Mouse (Mus musculus) neural tube, embryonic 12.5 days (tissue): ENCODE results near the gene Pon2. TPM values are rescaled to one million over a fixed set of nuclear protein-coding genes. Genes with fewer than 3 reads are reported as not detected.
"Not testable (repeated sequence)": the region's sequence is repeated elsewhere in the genome, so short reads cannot be mapped to it uniquely, and the experiment has no call there.

Experiments used
- ATAC-seq: fragments of 200-750 bp; cut with Nextera tagmentation; 2 replicates; pipeline ENCODE4 v1.8.0; 2017; ENCODE audit warnings: low read depth, mild to moderate bottlenecking, moderate TSS enrichment, moderate library complexity; ENCODE audit not compliant: low FRiP score
- H3K27ac ChIP-seq: fragments of 300-500 bp; sonication (generic); 2 replicates; pipeline ENCODE4 v1.5.1; 2016
- H3K27me3 ChIP-seq: fragments of 300-500 bp; sonication (generic); replicated peaks from 2 replicates; pipeline ENCODE4 v1.6.1; 2016; ENCODE audit warnings: mild to moderate bottlenecking
- H3K36me3 ChIP-seq: fragments of 300-500 bp; sonication (generic); 2 replicates; pipeline ENCODE4 v1.6.1; 2016; ENCODE audit warnings: mild to moderate bottlenecking
- H3K4me1 ChIP-seq: fragments of 300-500 bp; sonication (generic); 2 replicates; pipeline ENCODE4 v1.6.1; 2016
- H3K4me2 ChIP-seq: fragments of 300-500 bp; sonication (generic); replicated peaks from 2 replicates; pipeline ENCODE4 v1.6.1; 2016; ENCODE audit warnings: mild to moderate bottlenecking
- H3K4me3 ChIP-seq: fragments of 300-500 bp; sonication (generic); 2 replicates; pipeline ENCODE4 v1.5.1; 2016
- H3K9ac ChIP-seq: fragments of 300-500 bp; sonication (generic); 2 replicates; pipeline ENCODE4 v1.6.1; 2016; ENCODE audit warnings: mild to moderate bottlenecking
- H3K9me3 ChIP-seq: fragments of 300-500 bp; sonication (generic); 2 replicates; pipeline ENCODE4 v1.6.1; 2016; ENCODE audit warnings: mild to moderate bottlenecking
- WGBS: fragments of 180-500 bp; shearing (Covaris S2); methylation state at CpG from one replicate; pipeline ENCODE4 v1.1.7; 2016; 5-methylcytosine and 5-hydroxymethylcytosine counted together
- polyA plus RNA-seq: library from polyadenylated mRNA; unstranded; fragments of >200 nt; fragmentation: Nextera tagmentation; extraction: Ambion mirVana; gene quantifications from 2 replicates; pipeline ENCODE4 v1.2.1, GENCODE M21; 2016

Pon2 gene
- polyA plus RNA-seq, 1 experiment from 2014 or later: 31.5 TPM

GRCm38 (mm10) chr6:5245926-5246325 lies 52.3 kb downstream of the Pon2 start:
- Histone ChIP-seq H3K36me3 (no peaks in the 10 kb centered on the region), H3K4me2 (no peak overlapping the region), H3K4me3 (no peak overlapping the region), H3K4me1 (no peaks in the 10 kb centered on the region), H3K27me3 (no peaks in the 10 kb centered on the region), H3K27ac (no peak overlapping the region), H3K9ac (no peak overlapping the region), H3K9me3 (no peaks in the 10 kb centered on the region)
- ATAC-seq: no peak
- 86% methylated on average over 6 of the region's 6 CpGs for WGBS

GRCm38 (mm10) chr6:5238799-5239198 lies 59.5 kb downstream of the Pon2 start:
- no peak overlapping the region for H3K27ac ChIP-seq
- 95% methylated on average over 3 of the region's 3 CpGs for WGBS
- H3K4me1 ChIP-seq: no peaks in the 10 kb centered on the region
- H3K4me2 ChIP-seq: no peak overlapping the region
- no peaks in the 10 kb centered on the region for H3K27me3 ChIP-seq
- H3K4me3 ChIP-seq: no peak overlapping the region
- no peak overlapping the region for H3K9ac ChIP-seq
- H3K36me3 ChIP-seq: no peaks in the 10 kb centered on the region
- no peaks in the 10 kb centered on the region for H3K9me3 ChIP-seq
- ATAC-seq: no peak

GRCm38 (mm10) chr6:5237510-5237909 lies 60.7 kb downstream of the Pon2 start:
- whole genome bisulfite sequencing: 90% methylated on average over 4 of the region's 4 CpGs

GRCm38 (mm10) chr6:5236843-5237371 lies 61.3 kb downstream of the Pon2 start:
- Histone ChIP-seq H3K4me2 (no peak overlapping the region), H3K4me1 (no peaks in the 10 kb centered on the region), H3K9me3 (no peaks in the 10 kb centered on the region), H3K4me3 (no peak overlapping the region), H3K27ac (no peak overlapping the region), H3K36me3 (no peaks in the 10 kb centered on the region), H3K27me3 (no peaks in the 10 kb centered on the region), H3K9ac (no peak overlapping the region)
- ATAC-seq: no peak
- WGBS: 90% methylated on average over 8 of the region's 8 CpGs

More at GRCm38 (mm10) chr6:5237510-5237909, 60.7 kb downstream of the Pon2 start:
- Histone ChIP-seq H3K27ac (no peak overlapping the region), H3K4me1 (no peaks in the 10 kb centered on the region), H3K4me3 (no peak overlapping the region), H3K27me3 (no peaks in the 10 kb centered on the region), H3K9ac (no peak overlapping the region), H3K4me2 (no peak overlapping the region), H3K36me3 (no peaks in the 10 kb centered on the region), H3K9me3 (no peaks in the 10 kb centered on the region)
- ATAC-seq: no peak

- Histone ChIP-seq H3K9me3 (no peaks in the 10 kb centered on the region), H3K9ac (no peak overlapping the region), H3K4me3 (no peak overlapping the region), H3K4me2 (no peak overlapping the region), H3K27me3 (no peaks in the 10 kb centered on the region), H3K27ac (no peak overlapping the region), H3K4me1 (no peaks in the 10 kb centered on the region), H3K36me3 (no peaks in the 10 kb centered on the region)
- no peak for ATAC-seq
- 81% methylated on average over 3 of the region's 3 CpGs for WGBS
These were observed 63.7 kb downstream of the Pon2 start for GRCm38 (mm10) chr6:5234563-5234962.

GRCm38 (mm10) chr6:5233812-5234211 lies 64.4 kb downstream of the Pon2 start:
- H3K9ac ChIP-seq: no peak overlapping the region
- WGBS: 98% methylated on average over 1 of the region's 1 CpGs
- no peaks in the 10 kb centered on the region for H3K27me3 ChIP-seq
- H3K4me1 ChIP-seq: no peaks in the 10 kb centered on the region
- no peak overlapping the region for H3K27ac ChIP-seq
- no peak overlapping the region for H3K4me3 ChIP-seq
- no peaks in the 10 kb centered on the region for H3K36me3 ChIP-seq
- ATAC-seq: no peak
- H3K9me3 ChIP-seq: no peaks in the 10 kb centered on the region
- H3K4me2 ChIP-seq: no peak overlapping the region

- no peak overlapping the region for H3K4me2 ChIP-seq
- no peaks in the 10 kb centered on the region for H3K9me3 ChIP-seq
- no peaks in the 10 kb centered on the region for H3K4me1 ChIP-seq
- no peak overlapping the region for H3K4me3 ChIP-seq
- WGBS: 92% methylated on average over 4 of the region's 4 CpGs
- H3K27me3 ChIP-seq: no peaks in the 10 kb centered on the region
- H3K27ac ChIP-seq: no peak overlapping the region
- no peak overlapping the region for H3K9ac ChIP-seq
- no peaks in the 10 kb centered on the region for H3K36me3 ChIP-seq
- no peak for ATAC-seq
These were observed 66.2 kb downstream of the Pon2 start for GRCm38 (mm10) chr6:5232022-5232421.

- Histone ChIP-seq H3K9ac (no peak overlapping the region), H3K27me3 (no peaks in the 10 kb centered on the region), H3K4me3 (no peak overlapping the region), H3K36me3 (no peaks in the 10 kb centered on the region), H3K27ac (no peak overlapping the region), H3K4me2 (no peak overlapping the region), H3K4me1 (no peaks in the 10 kb centered on the region), H3K9me3 (no peaks in the 10 kb centered on the region)
- ATAC-seq: no peak
- 93% methylated on average over 5 of the region's 5 CpGs for WGBS
These were observed 68.0 kb downstream of the Pon2 start for GRCm38 (mm10) chr6:5230261-5230660.

- not testable (repeated sequence) for H3K27ac ChIP-seq, H3K4me3 ChIP-seq, H3K27me3 ChIP-seq, H3K4me1 ChIP-seq, H3K36me3 ChIP-seq, H3K9me3 ChIP-seq, ATAC-seq, H3K9ac ChIP-seq, H3K4me2 ChIP-seq
- 90% methylated on average over 2 of the region's 2 CpGs for WGBS
These were observed 74.7 kb downstream of the Pon2 start for GRCm38 (mm10) chr6:5223551-5223950.

GRCm38 (mm10) chr6:5222080-5222479 lies 76.2 kb downstream of the Pon2 start:
- H3K9ac ChIP-seq: no peak overlapping the region
- no peak overlapping the region for H3K27ac ChIP-seq
- no peaks in the 10 kb centered on the region for H3K4me1 ChIP-seq
- no peaks in the 10 kb centered on the region for H3K9me3 ChIP-seq
- no peaks in the 10 kb centered on the region for H3K27me3 ChIP-seq
- no peak overlapping the region for H3K4me2 ChIP-seq
- ATAC-seq: no peak
- H3K36me3 ChIP-seq: no peaks in the 10 kb centered on the region
- H3K4me3 ChIP-seq: no peak overlapping the region
- 75% methylated on average over 3 of the region's 3 CpGs for WGBS

GRCm38 (mm10) chr6:5218190-5218589 lies 80.1 kb downstream of the Pon2 start:
- Histone ChIP-seq H3K4me2 (no peak overlapping the region), H3K27me3 (no peaks in the 10 kb centered on the region), H3K9ac (no peak overlapping the region), H3K4me3 (no peak overlapping the region), H3K27ac (no peak overlapping the region), H3K36me3 (no peaks in the 10 kb centered on the region), H3K4me1 (no peaks in the 10 kb centered on the region), H3K9me3 (0 out of 2 replicates have a peak, but pooled peaks cover under 1% of the 10 kb centered on the region)
- no peak for ATAC-seq
- WGBS: 92% methylated on average over 4 of the region's 4 CpGs
